Mouse (Mus musculus): ENCODE results near the gene Chm. TPM values are rescaled to one million over a fixed set of nuclear protein-coding genes. Genes with fewer than 3 reads are reported as not detected.
"Not testable (repeated sequence)": the region's sequence is repeated elsewhere in the genome, so short reads cannot be mapped to it uniquely, and the experiment has no call there.

The Chm gene
- 3.2 and 3.3 TPM in 2 replicates for polyA plus RNA-seq (2015; fragmentation: Nextera tagmentation; extraction: Ambion mirVana)

GRCm38 (mm10) chrX:113185230-113185985 lies at the start of gene Chm:
Gene Chm, minus strand, starts transcription at chrX:113185517.
- Histone ChIP-seq H3K27me3 (ENCODE audit: insufficient read depth, low read length) (no peaks in the 10 kb centered on the region), H3K4me2 (ENCODE audit: low read depth, low read length) (peak within 1 kb of the TSS; percentile 67), H3K4me3 (ENCODE audit: low read depth, low read length) (peak within 1 kb of the TSS; percentile 65), H3K9ac (replicated peaks) (peak within 1 kb of the TSS; percentile 69), H3K4me1 (ENCODE audit: insufficient read depth) (0 out of 2 replicates have a peak, but pooled peaks cover 3% of the 10 kb centered on the region), H3K27ac (ENCODE audit: low read depth) (peak within 1 kb of the TSS; percentile 64), H3K36me3 (replicated peaks; ENCODE audit: insufficient read depth, low read length) (no peaks in the 10 kb centered on the region), H3K9me3 (ENCODE audit: low read length) (no peaks in the 10 kb centered on the region)
- DNase-seq (peak; percentile 33), ATAC-seq (peak; percentile 97)
- 9% methylated on average over 21 of the region's 21 CpGs for WGBS (ENCODE audit: insufficient replicate concordance)
- TF ChIP-seq CTCF (IDR thresholded peaks at IDR 0.05; ENCODE audit: low read depth) (no peak), EP300 (IDR thresholded peaks at IDR 0.05; ENCODE audit: low read depth) (no peak)

- Histone ChIP-seq H3K9me3 (ENCODE audit: low read length) (no peaks in the 10 kb centered on the region), H3K9ac (replicated peaks) (no peak overlapping the region), H3K27me3 (ENCODE audit: insufficient read depth, low read length) (no peaks in the 10 kb centered on the region), H3K27ac (ENCODE audit: low read depth) (no peak overlapping the region), H3K36me3 (replicated peaks; ENCODE audit: insufficient read depth, low read length) (no peaks in the 10 kb centered on the region), H3K4me2 (ENCODE audit: low read depth, low read length) (no peak overlapping the region), H3K4me1 (ENCODE audit: insufficient read depth) (no peaks in the 10 kb centered on the region), H3K4me3 (ENCODE audit: low read depth, low read length) (no peak overlapping the region)
- ATAC-seq = no peak
- no peak for DNase-seq
- 35% methylated on average over 2 of the region's 2 CpGs for WGBS (ENCODE audit: insufficient replicate concordance)
- TF ChIP-seq CTCF (IDR thresholded peaks at IDR 0.05; ENCODE audit: low read depth) (no peak), EP300 (IDR thresholded peaks at IDR 0.05; ENCODE audit: low read depth) (no peak)
Observed at GRCm38 (mm10) chrX:113193901-113194300, 8.6 kb upstream of the Chm start.

- no peak for TF ChIP-seq CTCF (IDR thresholded peaks at IDR 0.05; ENCODE audit: low read depth)
- TF ChIP-seq EP300 (IDR thresholded peaks at IDR 0.05; ENCODE audit: low read depth) = no peak
- Histone ChIP-seq H3K4me2 (ENCODE audit: low read depth, low read length) (peak overlapping the region; percentile 67), H3K9ac (replicated peaks) (peak overlapping the region; percentile 69), H3K9me3 (ENCODE audit: low read length) (no peaks in the 10 kb centered on the region), H3K4me1 (ENCODE audit: insufficient read depth) (0 out of 2 replicates have a peak, but pooled peaks cover 3% of the 10 kb centered on the region), H3K27me3 (ENCODE audit: insufficient read depth, low read length) (no peaks in the 10 kb centered on the region), H3K27ac (ENCODE audit: low read depth) (peak overlapping the region; percentile 64), H3K36me3 (replicated peaks; ENCODE audit: insufficient read depth, low read length) (no peaks in the 10 kb centered on the region), H3K4me3 (ENCODE audit: low read depth, low read length) (peak overlapping the region; percentile 65)
- no peak for ATAC-seq
- no peak for DNase-seq
- WGBS (ENCODE audit: insufficient replicate concordance) = 15% methylated on average over 17 of the region's 17 CpGs
Observed at GRCm38 (mm10) chrX:113184569-113185229, 618 bp downstream of the Chm start.

GRCm38 (mm10) chrX:113180856-113181255 lies 4.5 kb downstream of the Chm start:
- H3K4me3 ChIP-seq (ENCODE audit: low read depth, low read length); H3K36me3 ChIP-seq (replicated peaks; ENCODE audit: insufficient read depth, low read length); H3K4me1 ChIP-seq (ENCODE audit: insufficient read depth); H3K27me3 ChIP-seq (ENCODE audit: insufficient read depth, low read length); H3K9ac ChIP-seq (replicated peaks); DNase-seq; H3K9me3 ChIP-seq (ENCODE audit: low read length); ATAC-seq; H3K4me2 ChIP-seq (ENCODE audit: low read depth, low read length); H3K27ac ChIP-seq (ENCODE audit: low read depth): not testable (repeated sequence)
- WGBS (ENCODE audit: insufficient replicate concordance) = 88% methylated on average over 4 of the region's 4 CpGs

GRCm38 (mm10) chrX:113172766-113173165 lies 12.6 kb downstream of the Chm start:
- H3K27me3 ChIP-seq (ENCODE audit: insufficient read depth, low read length) = no peaks in the 10 kb centered on the region
- ATAC-seq (no peak), DNase-seq (no peak)
- no peak overlapping the region for H3K27ac ChIP-seq (ENCODE audit: low read depth)
- H3K4me3 ChIP-seq (ENCODE audit: low read depth, low read length) = no peak overlapping the region
- no peak overlapping the region for H3K4me2 ChIP-seq (ENCODE audit: low read depth, low read length)
- WGBS (ENCODE audit: insufficient replicate concordance) = 22% methylated on average over 2 of the region's 2 CpGs
- no peak overlapping the region for H3K9ac ChIP-seq (replicated peaks)
- no peaks in the 10 kb centered on the region for H3K9me3 ChIP-seq (ENCODE audit: low read length)
- no peak for TF ChIP-seq EP300 (IDR thresholded peaks at IDR 0.05; ENCODE audit: low read depth)
- TF ChIP-seq CTCF (IDR thresholded peaks at IDR 0.05; ENCODE audit: low read depth) = no peak
- no peaks in the 10 kb centered on the region for H3K36me3 ChIP-seq (replicated peaks; ENCODE audit: insufficient read depth, low read length)
- H3K4me1 ChIP-seq (ENCODE audit: insufficient read depth) = no peaks in the 10 kb centered on the region

- H3K4me3 ChIP-seq (ENCODE audit: low read depth, low read length) = no peak overlapping the region
- no peaks in the 10 kb centered on the region for H3K27me3 ChIP-seq (ENCODE audit: insufficient read depth, low read length)
- DNase-seq (no peak), ATAC-seq (no peak)
- H3K27ac ChIP-seq (ENCODE audit: low read depth) = no peak overlapping the region
- no peak overlapping the region for H3K4me2 ChIP-seq (ENCODE audit: low read depth, low read length)
- no peaks in the 10 kb centered on the region for H3K4me1 ChIP-seq (ENCODE audit: insufficient read depth)
- H3K9me3 ChIP-seq (ENCODE audit: low read length) = no peaks in the 10 kb centered on the region
- no peak overlapping the region for H3K9ac ChIP-seq (replicated peaks)
- WGBS (ENCODE audit: insufficient replicate concordance) = 20% methylated on average over 1 of the region's 1 CpGs
- TF ChIP-seq EP300 (IDR thresholded peaks at IDR 0.05; ENCODE audit: low read depth) (no peak), CTCF (IDR thresholded peaks at IDR 0.05; ENCODE audit: low read depth) (no peak)
- H3K36me3 ChIP-seq (replicated peaks; ENCODE audit: insufficient read depth, low read length) = no peaks in the 10 kb centered on the region
Observed at GRCm38 (mm10) chrX:113172271-113172670, 13.0 kb downstream of the Chm start.

Measured in liver, postnatal 0 days (tissue).